Mouse (Mus musculus) bone marrow, adult 2 months (tissue): ENCODE data around the gene Dnah5.

ENCODE experiments used
- CTCF ChIP-seq: fragments of 200-500 bp; IDR thresholded peaks from 2 replicates; pipeline ENCODE4 v1.5.1; 2011; ENCODE audit warnings: low read length, control low read depth; ENCODE audit not compliant: control insufficient read depth, insufficient read depth
- POLR2A ChIP-seq: fragments of 200-500 bp; IDR thresholded peaks from 2 replicates; pipeline ENCODE4 v1.6.1; 2011; ENCODE audit warnings: low read depth, mild to moderate bottlenecking, control low read depth, low read length, borderline replicate concordance; ENCODE audit not compliant: control insufficient read depth

GRCm38 (mm10) chr15:28502820-28503219 is 299.3 kb downstream of the Dnah5 start:
- TF ChIP-seq CTCF = no peak
- TF ChIP-seq POLR2A = no peak
